Mouse (Mus musculus) kidney, adult 2 months (tissue): Measurements from ENCODE around the gene Cela1.

Source experiments
- CTCF ChIP-seq: fragments of 200-500 bp; conservative IDR thresholded peaks from 2 replicates; pipeline ENCODE4 v1.5.1; 2011; ENCODE audit warnings: low read depth, mild to moderate bottlenecking, control low read depth, low read length, moderate library complexity, mixed read lengths; ENCODE audit not compliant: insufficient read depth, insufficient read length
- POLR2A ChIP-seq: fragments of 200-500 bp; IDR thresholded peaks from one replicate; pipeline ENCODE4 v1.6.1; 2011; ENCODE audit warnings: low read depth, low read length, control low read depth

- TF ChIP-seq POLR2A (no peak), CTCF (no peak)
These were observed 20.3 kb downstream of the Cela1 start for GRCm38 (mm10) chr15:100667420-100667819.
